Mouse (Mus musculus) kidney, postnatal 25 days (tissue): ENCODE results near the gene Btnl6.
"Not testable (repeated sequence)": the region's sequence is repeated elsewhere in the genome, so short reads cannot be mapped to it uniquely, and the experiment has no call there.

Experiments
- DNase-seq, 2 experiments: peaks; one replicate each; pipeline ENCODE4 v3.0.0; 2021; ENCODE audit warnings: mixed read lengths in 2 of 2

Gene Btnl6

GRCm38 (mm10) chr17:34517252-34517651, at the start of gene Btnl6:
Gene Btnl6 (minus strand): TSS chr17:34517352.
- DNase-seq, result no peak

- peak; percentile 64 to 88 for DNase-seq
Measured at GRCm38 (mm10) chr17:34564796-34565195, 47.6 kb upstream of the Btnl6 start.

- DNase-seq, result peak; percentile 71 to 91
Measured at GRCm38 (mm10) chr17:34564003-34564421, 46.9 kb upstream of the Btnl6 start, which contains the start of gene Notch4. Gene Notch4 (plus strand): TSS chr17:34564268.

- no peak for DNase-seq
Measured at GRCm38 (mm10) chr17:34563354-34563753, 46.2 kb upstream of the Btnl6 start.

DNA sequence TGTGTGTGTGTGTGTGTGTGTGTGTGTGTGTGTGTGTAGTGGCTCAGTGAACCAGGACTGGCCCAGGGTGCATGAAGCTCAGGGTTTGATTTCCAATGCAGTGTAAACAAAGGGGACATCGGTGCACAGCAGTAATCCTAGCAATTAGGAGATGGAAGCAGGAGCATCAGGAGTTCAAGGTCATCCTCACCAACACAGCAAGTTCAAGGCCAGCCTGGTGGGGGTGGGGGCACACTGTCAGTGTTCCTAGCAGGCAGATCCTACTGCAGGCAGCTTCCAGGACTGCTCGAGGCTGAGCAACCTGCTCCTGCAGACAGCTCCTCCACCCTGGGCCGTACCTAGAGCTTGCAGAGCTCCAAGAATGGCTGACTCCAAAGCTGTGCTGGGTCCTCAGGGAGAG, 45.4 kb upstream of the Btnl6 start:
- DNase-seq, result no peak

- no peak for DNase-seq
Measured at GRCm38 (mm10) chr17:34561200-34561599, 44.0 kb upstream of the Btnl6 start.

GRCm38 (mm10) chr17:34560438-34560837, 43.3 kb upstream of the Btnl6 start:
- no peak for DNase-seq

- DNase-seq, result no peak
Measured at GRCm38 (mm10) chr17:34559895-34560294, 42.7 kb upstream of the Btnl6 start.

GRCm38 (mm10) chr17:34559116-34559515, 42.0 kb upstream of the Btnl6 start:
- no peak for DNase-seq

DNA sequence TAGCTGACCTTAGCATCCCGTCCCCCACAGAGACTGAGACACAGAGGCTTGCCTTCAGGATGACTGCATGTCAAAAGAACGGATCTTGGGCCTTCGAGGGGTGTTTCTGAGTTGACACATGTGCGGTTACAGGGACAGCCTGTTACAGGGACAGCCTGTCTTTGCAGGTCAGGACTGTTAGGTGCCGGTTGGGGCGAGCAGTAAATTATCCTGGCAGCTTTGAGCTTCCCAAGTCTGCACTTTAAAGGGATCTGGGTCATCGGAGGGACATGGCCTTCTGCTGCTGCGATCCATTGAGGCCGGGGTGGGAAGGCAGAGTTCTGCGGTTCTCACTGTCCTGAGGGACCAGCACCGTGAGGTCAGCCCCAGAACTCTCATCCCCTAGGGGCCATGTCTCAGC, 40.3 kb upstream of the Btnl6 start:
- no peak for DNase-seq

GRCm38 (mm10) chr17:34556406-34556805, 39.3 kb upstream of the Btnl6 start:
- DNase-seq, result no peak

- DNase-seq, result peak; percentile 84 to 92
Measured at GRCm38 (mm10) chr17:34555483-34555882, 38.3 kb upstream of the Btnl6 start.

DNA sequence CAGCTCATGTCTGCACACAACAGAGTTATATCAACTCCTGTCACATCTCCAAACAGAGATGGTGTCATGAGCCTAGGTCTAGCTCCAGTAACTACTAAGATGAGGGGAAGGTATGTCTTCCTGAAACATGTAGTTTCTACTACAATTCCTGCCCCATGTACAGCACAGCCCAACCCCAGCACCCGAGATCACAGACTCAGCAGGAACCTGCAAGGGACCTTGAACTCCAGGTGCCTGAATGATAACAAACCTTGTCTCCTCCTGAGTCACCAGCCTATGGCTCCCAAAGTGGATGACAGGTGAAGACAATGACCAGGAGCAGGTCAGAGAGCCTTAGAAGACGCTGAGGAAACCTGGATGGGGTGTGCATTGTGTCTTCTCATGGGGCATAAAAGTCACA, 32.7 kb upstream of the Btnl6 start:
- no peak for DNase-seq

DNA sequence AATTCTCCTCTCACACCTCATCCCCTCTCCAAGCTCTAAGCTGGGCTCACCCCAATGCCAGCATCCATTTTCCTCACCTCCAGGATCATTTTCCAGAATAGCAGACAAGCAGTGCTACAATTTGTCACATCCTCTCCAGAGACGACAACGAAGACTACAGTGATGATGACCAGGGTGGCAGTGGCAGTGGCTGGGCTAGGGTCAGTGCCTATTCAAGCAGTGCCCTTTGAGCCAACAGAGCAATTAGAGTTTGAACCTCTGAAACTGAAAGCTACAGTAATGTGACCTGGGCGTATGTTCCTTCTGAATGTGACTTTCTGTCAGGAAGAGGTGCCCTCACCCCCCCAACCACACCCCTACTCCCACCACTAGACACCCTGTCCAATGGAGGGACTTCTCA, 32.0 kb upstream of the Btnl6 start:
- DNase-seq, result no peak

- no peak for DNase-seq
Measured at GRCm38 (mm10) chr17:34547601-34548000, 30.4 kb upstream of the Btnl6 start.

DNA sequence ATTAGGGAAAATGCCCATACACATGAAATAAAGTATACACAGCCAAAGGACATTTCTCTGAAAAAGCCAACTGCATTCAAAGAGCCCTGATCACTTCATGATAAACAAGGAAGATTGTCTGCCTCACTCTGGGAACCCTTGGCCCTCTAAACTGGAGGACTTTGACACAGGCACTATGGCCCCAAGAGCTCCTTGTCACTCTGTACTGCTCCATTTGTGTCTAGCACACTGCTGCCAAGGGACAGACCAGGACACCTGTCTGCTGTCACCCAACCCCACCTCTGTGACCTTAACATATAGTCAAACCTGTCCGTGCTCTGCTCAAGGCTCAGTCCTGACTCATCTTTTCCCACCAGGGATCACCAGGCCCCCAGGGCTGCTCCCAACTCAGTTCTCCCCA, 29.6 kb upstream of the Btnl6 start:
- no peak for DNase-seq

DNA sequence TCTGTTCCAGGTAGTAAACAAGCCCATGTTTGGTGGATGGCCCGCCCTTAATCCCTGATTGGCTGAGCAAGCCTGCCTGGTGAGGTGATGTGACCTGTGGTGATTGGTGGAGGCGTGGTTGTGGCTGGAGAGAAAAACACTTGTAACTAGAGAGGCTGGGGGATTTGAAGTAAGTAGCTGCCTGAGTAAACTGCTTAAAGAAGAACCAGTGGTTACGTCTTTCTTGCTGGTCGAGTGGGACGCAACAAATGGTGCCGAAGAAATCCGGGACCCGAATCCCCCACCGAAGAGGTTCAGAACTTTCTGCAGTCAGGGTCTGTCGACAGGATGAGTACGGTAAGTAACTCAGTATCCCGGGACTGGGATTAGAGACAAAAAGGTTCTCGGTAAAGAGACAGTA, 26.4 kb upstream of the Btnl6 start:
- not testable (repeated sequence) for DNase-seq

DNA sequence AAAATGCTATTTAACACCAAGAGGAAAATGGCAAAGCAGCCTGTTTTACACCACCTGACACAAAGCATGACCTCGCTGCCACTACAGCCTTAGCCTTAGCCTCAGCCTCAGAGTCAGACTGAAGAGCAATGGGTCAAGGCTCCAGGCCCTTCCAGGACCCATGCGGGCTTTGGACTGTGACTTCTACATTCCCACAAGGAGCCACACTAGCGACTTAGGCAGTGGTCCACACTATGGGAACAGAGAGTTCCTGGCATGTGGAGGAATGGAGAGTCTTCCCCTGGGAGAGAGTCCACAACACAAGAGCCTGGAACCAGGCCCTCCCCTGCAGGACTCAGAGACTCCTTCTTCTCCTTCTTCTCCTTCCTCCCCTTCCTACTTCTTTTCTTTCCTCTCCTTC, 15.5 kb upstream of the Btnl6 start:
- DNase-seq, result no peak

DNA sequence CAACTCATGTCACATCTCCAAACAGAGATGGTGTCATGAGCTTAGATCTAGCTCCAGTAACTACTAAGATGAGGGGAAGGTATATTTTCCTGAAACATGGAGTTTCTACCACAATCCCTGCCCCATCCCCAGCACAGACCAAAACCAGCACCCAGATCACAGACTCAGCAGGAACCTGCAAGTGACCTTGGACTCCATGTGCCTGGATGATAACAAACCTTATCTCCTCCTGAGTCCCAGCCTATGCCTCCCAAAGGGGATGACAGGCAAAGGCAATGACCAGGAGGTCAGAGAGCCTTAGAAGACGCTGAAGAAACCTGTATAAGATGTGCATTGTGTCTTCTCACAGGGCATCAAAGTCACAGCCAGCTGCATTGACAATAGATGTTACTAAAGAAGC, 1.8 kb upstream of the Btnl6 start:
- DNase-seq, result no peak

DNA sequence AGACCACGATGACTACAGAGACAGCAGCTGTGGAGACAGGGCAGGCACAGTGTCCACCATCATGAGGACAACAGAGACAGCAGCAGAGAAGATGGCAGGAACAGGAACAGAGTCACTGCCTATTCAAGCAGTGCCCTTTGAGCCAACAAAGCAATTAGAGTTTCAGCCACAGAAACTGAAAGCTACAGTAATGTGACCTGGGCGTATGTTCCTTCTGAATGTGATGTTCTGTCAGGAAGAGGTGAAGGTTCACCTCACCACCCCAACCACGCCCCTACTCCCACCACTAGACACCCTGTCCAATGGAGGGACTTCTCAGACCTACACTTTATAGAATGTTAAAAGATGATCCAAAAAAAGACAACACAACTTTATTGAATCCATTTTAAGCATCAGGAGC, 1.4 kb upstream of the Btnl6 start:
- not testable (repeated sequence) for DNase-seq

DNA sequence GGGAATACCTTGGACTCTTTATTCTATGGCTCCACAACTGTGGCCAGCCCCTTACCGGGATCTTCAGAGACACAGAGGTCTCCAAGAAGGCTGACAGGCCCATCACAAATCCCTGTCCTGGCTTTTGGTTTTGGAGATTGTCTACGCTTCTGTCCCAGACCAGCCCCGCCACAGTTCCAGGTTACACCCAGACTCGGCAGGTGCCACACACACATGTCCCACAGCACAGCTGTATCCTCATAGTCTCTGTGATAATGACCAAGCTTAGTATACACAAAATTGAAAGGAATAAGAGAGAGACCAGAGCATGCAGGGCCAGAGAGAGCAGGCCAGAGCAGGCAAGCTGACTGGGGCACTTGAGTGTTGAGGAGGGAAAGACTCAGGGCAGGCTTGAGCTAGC, 643 bp upstream of the Btnl6 start:
- DNase-seq, result no peak

DNA sequence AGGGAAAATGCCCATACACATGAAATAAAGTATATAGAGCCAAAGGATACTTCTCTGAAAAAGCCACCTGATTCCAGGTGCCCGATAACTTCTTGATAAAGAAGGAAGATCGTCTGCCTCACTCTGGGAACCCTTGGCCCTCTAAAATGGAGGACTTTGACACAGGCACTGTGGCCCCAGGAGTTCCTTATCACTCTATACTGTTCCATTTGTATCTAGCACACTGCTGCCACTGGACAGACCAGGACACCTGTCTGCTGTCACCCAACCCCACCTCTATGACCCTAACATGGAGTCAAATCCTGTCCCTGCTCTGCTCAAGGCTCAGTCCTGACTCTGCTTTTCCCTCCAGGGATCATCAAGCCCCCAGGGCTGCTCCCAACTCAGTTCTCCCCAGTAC, 638 bp downstream of the Btnl6 start:
- no peak for DNase-seq

DNA sequence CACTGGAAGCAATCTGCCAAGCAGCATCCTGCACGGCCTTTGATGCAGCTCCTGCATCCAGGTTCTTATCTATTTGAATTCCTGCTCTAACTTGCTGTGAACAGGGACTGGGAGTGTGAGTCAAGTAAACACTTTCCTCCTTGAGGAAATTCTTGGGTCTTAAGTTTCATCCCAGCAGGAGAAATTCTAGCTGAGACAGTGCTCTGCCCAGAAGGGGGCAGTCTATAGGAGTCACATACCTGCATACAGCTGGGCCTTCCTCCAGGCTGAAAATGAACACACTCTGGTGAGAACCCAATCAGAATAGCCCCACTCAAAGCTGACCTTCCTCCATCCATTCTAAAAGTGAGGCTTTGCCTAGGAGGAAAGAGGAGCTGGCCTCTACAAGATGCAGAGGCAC, 5.4 kb downstream of the Btnl6 start:
- not testable (repeated sequence) for DNase-seq

DNA sequence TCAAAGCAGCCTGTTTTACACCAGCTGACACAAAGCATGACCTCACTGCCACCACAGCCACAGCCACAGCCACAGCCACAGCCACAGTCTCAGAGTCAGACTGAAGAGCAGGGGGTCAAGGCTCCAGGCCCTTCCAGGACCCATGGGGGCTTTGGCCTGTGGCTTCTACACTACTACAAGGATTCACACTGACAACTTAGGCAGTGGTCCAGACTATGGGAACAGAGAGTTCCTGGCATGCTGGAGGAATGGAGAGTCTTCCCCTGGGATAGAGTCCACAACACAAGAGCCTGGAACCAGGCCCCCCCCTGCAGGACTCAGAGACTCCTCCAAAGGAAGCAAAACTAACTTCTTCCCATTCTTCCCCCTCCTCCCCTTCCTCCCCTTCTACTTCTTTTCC, 9.6 kb downstream of the Btnl6 start:
- DNase-seq, result no peak

- DNase-seq, result not testable (repeated sequence)
Measured at GRCm38 (mm10) chr17:34497726-34498125, 19.4 kb downstream of the Btnl6 start.

DNA sequence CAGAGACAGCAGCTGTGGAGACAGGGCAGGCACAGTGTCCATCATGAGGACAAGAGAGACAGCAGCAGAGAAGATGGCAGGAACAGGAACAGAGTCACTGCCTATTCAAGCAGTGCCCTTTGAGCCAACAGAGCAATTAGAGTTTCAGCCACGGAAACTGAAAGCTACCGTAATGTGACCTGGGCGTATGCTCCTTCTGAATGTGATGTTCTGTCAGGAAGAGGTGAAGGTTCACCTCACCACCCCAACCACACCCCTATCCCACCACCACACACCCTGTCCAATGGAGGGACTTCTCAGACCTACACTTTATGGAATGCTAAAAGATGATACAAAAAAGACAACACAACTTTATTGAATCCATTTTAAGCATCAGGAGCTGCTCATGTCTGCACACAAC, 19.8 kb downstream of the Btnl6 start:
- DNase-seq, result not testable (repeated sequence)
